9 mouse cellular contexts compared by ENCODE assay signal in the genomic region with DNA sequence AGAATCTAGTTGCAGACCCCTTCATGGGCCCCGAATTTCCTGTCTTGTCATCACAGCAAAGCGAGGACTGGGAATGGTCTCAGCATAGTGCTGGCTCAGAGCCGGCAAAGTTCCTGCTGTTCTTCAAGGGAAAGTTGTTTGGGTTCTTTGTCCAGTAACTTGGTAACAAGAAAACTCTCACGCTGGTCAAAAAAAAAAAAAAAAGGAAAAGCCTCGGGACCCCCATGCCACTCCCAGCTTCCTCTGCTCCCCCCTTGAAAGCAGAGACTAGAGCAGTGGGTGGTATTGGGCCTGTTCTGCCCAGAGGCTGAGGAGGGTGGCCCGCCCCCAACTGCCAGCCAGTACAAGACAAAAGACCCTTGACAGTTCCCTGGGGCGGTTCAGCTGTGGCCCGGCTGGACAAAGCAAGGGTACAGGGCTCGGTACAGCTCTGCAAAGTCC. TPM values are rescaled to one million over a fixed set of nuclear protein-coding genes. Genes with fewer than 3 reads are reported as not detected.
A peak's percentile ranks its signal among the peaks of the same experiment; 100 is the strongest.
DNase-seq lines count a peak whose midpoint lies in the region; ATAC-seq and TF ChIP-seq lines count a peak whose summit lies in the region.
"Had no signal": no experiment of that assay in that cellular context is flagged by ENCODE, and none has a peak within 500 bp of the region (broad histone marks: within the 10 kb centered on the region; RNA-seq: fewer than 3 reads in every experiment).

No protein-coding gene starts in this region.

- no peak for ATAC-seq in lung, embryonic 14.5 days (ENCODE audit: insufficient read depth)
- peak; percentile 17; the same call in 1 of the 2 replicates for ATAC-seq in embryonic facial prominence, embryonic 11.5 days (replicated peaks; ENCODE audit: insufficient number of reproducible peaks, low FRiP score, low TSS enrichment, low read depth)
- ATAC-seq in hindbrain, embryonic 16.5 days = peak; percentile 78
- ATAC-seq in neural tube, embryonic 13.5 days (ENCODE audit: low read depth) = peak; percentile 33
- no peak for ATAC-seq in inflammation-experienced regulatory T-cells, adult 6 months

- TF ChIP-seq CTCF in lung, embryonic 14.5 days (IDR thresholded peaks at IDR 0.05; ENCODE audit: low read depth) = no peak

- H3K27ac ChIP-seq in lung, embryonic 14.5 days (ENCODE audit: low read depth) = peak overlapping the region; percentile 89
- H3K27ac ChIP-seq in embryonic facial prominence, embryonic 11.5 days (replicated peaks; ENCODE audit: low read depth, low read length) = peak overlapping the region; percentile 41; the same call in 1 of the 2 replicates
- peak overlapping the region; percentile 68 for H3K27ac ChIP-seq in hindbrain, embryonic 16.5 days (ENCODE audit: low read depth, low read length)
- peak overlapping the region; percentile 95 for H3K27ac ChIP-seq in neural tube, embryonic 13.5 days (replicated peaks)

- DNase-seq in lung, embryonic 14.5 days = peak; percentile 78
- no peak for DNase-seq in lung, postnatal 36 days
- peak; percentile 30 for DNase-seq in embryonic facial prominence, embryonic 11.5 days (ENCODE audit: low spot score)
- DNase-seq in ovary, postnatal 36 days (ENCODE audit: low spot score) = no peak
- no peak for DNase-seq in adrenal gland, adult 8-10 months

- peak overlapping the region; percentile 76 for H3K4me2 ChIP-seq in lung, embryonic 14.5 days
- peak overlapping the region; percentile 88 for H3K4me2 ChIP-seq in embryonic facial prominence, embryonic 11.5 days (ENCODE audit: low read depth, low read length)
- peak overlapping the region; percentile 74 for H3K4me2 ChIP-seq in hindbrain, embryonic 16.5 days (ENCODE audit: low read length)
- H3K4me2 ChIP-seq in neural tube, embryonic 13.5 days = peak overlapping the region; percentile 80

- peak overlapping the region; percentile 60 for H3K4me3 ChIP-seq in lung, embryonic 14.5 days (ENCODE audit: low read depth, low read length)
- H3K4me3 ChIP-seq in embryonic facial prominence, embryonic 11.5 days (ENCODE audit: low read depth, low read length) = no peak overlapping the region
- H3K4me3 ChIP-seq in hindbrain, embryonic 16.5 days (ENCODE audit: low read length) = peak overlapping the region; percentile 53
- peak overlapping the region; percentile 61 for H3K4me3 ChIP-seq in neural tube, embryonic 13.5 days

- peaks cover 8% of the 10 kb centered on the region; the same call in 1 of the 2 replicates for H3K27me3 ChIP-seq in lung, embryonic 14.5 days (ENCODE audit: insufficient read depth, low read length)
- H3K27me3 ChIP-seq in embryonic facial prominence, embryonic 11.5 days (ENCODE audit: control insufficient read depth, insufficient read depth, low read length) = 0 out of 2 replicates have a peak, but pooled peaks cover 5% of the 10 kb centered on the region
- H3K27me3 ChIP-seq in hindbrain, embryonic 16.5 days (replicated peaks; ENCODE audit: control insufficient read depth, insufficient read depth, low read length) = no peaks in the 10 kb centered on the region
- no peaks in the 10 kb centered on the region for H3K27me3 ChIP-seq in neural tube, embryonic 13.5 days

- H3K9ac ChIP-seq in lung, embryonic 14.5 days = peak overlapping the region; percentile 63
- peak overlapping the region; percentile 13; the same call in 1 of the 2 replicates for H3K9ac ChIP-seq in embryonic facial prominence, embryonic 11.5 days (replicated peaks; ENCODE audit: low read length)
- H3K9ac ChIP-seq in hindbrain, embryonic 16.5 days (ENCODE audit: low read depth, low read length) = peak overlapping the region; percentile 73
- peak overlapping the region; percentile 80 for H3K9ac ChIP-seq in neural tube, embryonic 13.5 days

- 6% methylated on average over 9 of the region's 9 CpGs for WGBS in lung, embryonic 14.5 days
- WGBS in embryonic facial prominence, embryonic 11.5 days = 10% methylated on average over 9 of the region's 9 CpGs
- WGBS in hindbrain, embryonic 16.5 days = 2% methylated on average over 9 of the region's 9 CpGs
- 3% methylated on average over 9 of the region's 9 CpGs for WGBS in neural tube, embryonic 13.5 days

- H3K9me3 ChIP-seq in lung, embryonic 14.5 days (ENCODE audit: low read depth, low read length) = no peaks in the 10 kb centered on the region
- no peaks in the 10 kb centered on the region for H3K9me3 ChIP-seq in embryonic facial prominence, embryonic 11.5 days (replicated peaks; ENCODE audit: control insufficient read depth, low read length)
- H3K9me3 ChIP-seq in hindbrain, embryonic 16.5 days (ENCODE audit: control insufficient read depth, low read length) = no peaks in the 10 kb centered on the region
- no peaks in the 10 kb centered on the region for H3K9me3 ChIP-seq in neural tube, embryonic 13.5 days

- no peaks in the 10 kb centered on the region for H3K36me3 ChIP-seq in lung, embryonic 14.5 days (ENCODE audit: insufficient read depth)
- no peaks in the 10 kb centered on the region for H3K36me3 ChIP-seq in embryonic facial prominence, embryonic 11.5 days (replicated peaks; ENCODE audit: control insufficient read depth, insufficient read depth, low read depth, low read length)
- no peaks in the 10 kb centered on the region for H3K36me3 ChIP-seq in hindbrain, embryonic 16.5 days (ENCODE audit: control insufficient read depth, insufficient read depth, low read length)
- H3K36me3 ChIP-seq in neural tube, embryonic 13.5 days = 0 out of 2 replicates have a peak, but pooled peaks cover 2% of the 10 kb centered on the region

- 0 out of 2 replicates have a peak, but pooled peaks cover 7% of the 10 kb centered on the region for H3K4me1 ChIP-seq in lung, embryonic 14.5 days (ENCODE audit: insufficient read depth)
- peaks cover 7% of the 10 kb centered on the region; the same call in 1 of the 2 replicates for H3K4me1 ChIP-seq in embryonic facial prominence, embryonic 11.5 days (ENCODE audit: control insufficient read depth, insufficient read depth, low read length)
- peaks cover 25% of the 10 kb centered on the region for H3K4me1 ChIP-seq in hindbrain, embryonic 16.5 days (ENCODE audit: control insufficient read depth, insufficient read depth, low read depth, low read length)
- H3K4me1 ChIP-seq in neural tube, embryonic 13.5 days (replicated peaks) = peaks cover 59% of the 10 kb centered on the region

RNA-seq across cellular contexts. Expression of a gene that starts 1.7 kb away (rescaled TPM):
- 123 and 138 TPM in 2 replicates for polyA plus RNA-seq in lung, embryonic 14.5 days (2014; fragmentation: Nextera tagmentation; extraction: Ambion mirVana)
- polyA plus RNA-seq in embryonic facial prominence, embryonic 11.5 days (2014; fragmentation: Nextera tagmentation; extraction: Ambion mirVana) = 20.9 and 27.0 TPM in 2 replicates
- 106 and 107 TPM in 2 replicates for polyA plus RNA-seq in hindbrain, embryonic 16.5 days (2015; fragmentation: Nextera tagmentation; extraction: Ambion mirVana)
- 88.1 and 106 TPM in 2 replicates for polyA plus RNA-seq in neural tube, embryonic 13.5 days (2015; fragmentation: Nextera tagmentation; extraction: Ambion mirVana)
- polyA plus RNA-seq in inflammation-experienced regulatory T-cells, adult 6 months (2017; shearing (Covaris generic)) = not detected
- total RNA-seq in adrenal gland, adult 8-10 months (2022) = 1 to 10 TPM; 6.3 to 8.5 (median 6.8) TPM

RNA-seq across cellular contexts. Expression of a gene that starts 14.3 kb away (rescaled TPM):
- 78.2 and 79.1 TPM in 2 replicates for polyA plus RNA-seq in lung, embryonic 14.5 days (2014; fragmentation: Nextera tagmentation; extraction: Ambion mirVana)
- 43.2 and 54.4 TPM in 2 replicates for polyA plus RNA-seq in embryonic facial prominence, embryonic 11.5 days (2014; fragmentation: Nextera tagmentation; extraction: Ambion mirVana)
- polyA plus RNA-seq in hindbrain, embryonic 16.5 days (2015; fragmentation: Nextera tagmentation; extraction: Ambion mirVana) = 121 and 123 TPM in 2 replicates
- polyA plus RNA-seq in neural tube, embryonic 13.5 days (2015; fragmentation: Nextera tagmentation; extraction: Ambion mirVana) = 106 and 108 TPM in 2 replicates
- 10 to 100 TPM; 51.9 to 68.0 (median 52.9) TPM for polyA plus RNA-seq in inflammation-experienced regulatory T-cells, adult 6 months (2017; shearing (Covaris generic))
- 10 to 100 TPM; 50.9 to 76.4 (median 62.9) TPM for total RNA-seq in adrenal gland, adult 8-10 months (2022)

RNA-seq across cellular contexts. Expression of a gene that starts 23.9 kb away (rescaled TPM):
- polyA plus RNA-seq in lung, embryonic 14.5 days (2014; fragmentation: Nextera tagmentation; extraction: Ambion mirVana) = 0.20 and 0.51 TPM in 2 replicates
- 0.18 TPM in 2 replicates for polyA plus RNA-seq in embryonic facial prominence, embryonic 11.5 days (2014; fragmentation: Nextera tagmentation; extraction: Ambion mirVana)
- polyA plus RNA-seq in hindbrain, embryonic 16.5 days (2015; fragmentation: Nextera tagmentation; extraction: Ambion mirVana) = 0.13 and 0.26 TPM in 2 replicates
- polyA plus RNA-seq in neural tube, embryonic 13.5 days (2015; fragmentation: Nextera tagmentation; extraction: Ambion mirVana) = 0.43 and 0.60 TPM in 2 replicates
- polyA plus RNA-seq in inflammation-experienced regulatory T-cells, adult 6 months (2017; shearing (Covaris generic)) = not detected
- not detected for total RNA-seq in adrenal gland, adult 8-10 months (2022)
- total RNA-seq: layer of hippocampus, postnatal 14 days had no signal

RNA-seq across cellular contexts. Expression of a gene that starts 32.0 kb away (rescaled TPM):
- polyA plus RNA-seq in lung, embryonic 14.5 days (2014; fragmentation: Nextera tagmentation; extraction: Ambion mirVana) = 69.2 and 70.1 TPM in 2 replicates
- 70.4 and 84.6 TPM in 2 replicates for polyA plus RNA-seq in embryonic facial prominence, embryonic 11.5 days (2014; fragmentation: Nextera tagmentation; extraction: Ambion mirVana)
- 12.0 and 33.7 TPM in 2 replicates for polyA plus RNA-seq in hindbrain, embryonic 16.5 days (2015; fragmentation: Nextera tagmentation; extraction: Ambion mirVana)
- polyA plus RNA-seq in neural tube, embryonic 13.5 days (2015; fragmentation: Nextera tagmentation; extraction: Ambion mirVana) = 50.7 and 55.9 TPM in 2 replicates
- polyA plus RNA-seq in inflammation-experienced regulatory T-cells, adult 6 months (2017; shearing (Covaris generic)) = 10 to 100 TPM in 2 of 3 experiments, 1 to 10 TPM in 1; 8.7 to 13.0 (median 10.2) TPM
- total RNA-seq in adrenal gland, adult 8-10 months (2022) = 10 to 100 TPM; 46.5 to 59.6 (median 53.0) TPM

RNA-seq across cellular contexts. Expression of a gene that starts 33.6 kb away (rescaled TPM):
- polyA plus RNA-seq in lung, embryonic 14.5 days (2014; fragmentation: Nextera tagmentation; extraction: Ambion mirVana) = 0.11 and 0.17 TPM in 2 replicates
- polyA plus RNA-seq in embryonic facial prominence, embryonic 11.5 days (2014; fragmentation: Nextera tagmentation; extraction: Ambion mirVana) = 0.83 and 0.85 TPM in 2 replicates
- 0.04 and 0.27 TPM in 2 replicates for polyA plus RNA-seq in hindbrain, embryonic 16.5 days (2015; fragmentation: Nextera tagmentation; extraction: Ambion mirVana)
- 0.62 and 1.2 TPM in 2 replicates for polyA plus RNA-seq in neural tube, embryonic 13.5 days (2015; fragmentation: Nextera tagmentation; extraction: Ambion mirVana)
- under 1 TPM in 2 of 3 experiments, not detected in 1; 0.78 to 0.93 TPM for polyA plus RNA-seq in inflammation-experienced regulatory T-cells, adult 6 months (2017; shearing (Covaris generic))
- total RNA-seq in adrenal gland, adult 8-10 months (2022) = 1 to 10 TPM; 2.3 to 4.5 (median 4.2) TPM

Comparison
In these comparisons a context has a peak if more than half of its experiments do, and no peak if none do; other contexts are left out.
1. DNase-seq: peak in lung, embryonic 14.5 days (single experiment) and embryonic facial prominence, embryonic 11.5 days (single experiment); none in lung, postnatal 36 days (single experiment), ovary, postnatal 36 days (single experiment) and adrenal gland, adult 8-10 months (single experiment).
2. ATAC-seq: peak in embryonic facial prominence, embryonic 11.5 days (single experiment), hindbrain, embryonic 16.5 days (single experiment) and neural tube, embryonic 13.5 days (single experiment); none in lung, embryonic 14.5 days (single experiment) and inflammation-experienced regulatory T-cells, adult 6 months (single experiment).
3. H3K27ac ChIP-seq: peak in every context shown above with its lines; median percentile 95 in neural tube, embryonic 13.5 days; 89 in lung, embryonic 14.5 days; 68 in hindbrain, embryonic 16.5 days; 41 in embryonic facial prominence, embryonic 11.5 days.
4. H3K9ac ChIP-seq: peak in every context shown above with its lines; median percentile 80 in neural tube, embryonic 13.5 days; 73 in hindbrain, embryonic 16.5 days; 63 in lung, embryonic 14.5 days; 13 in embryonic facial prominence, embryonic 11.5 days.
5. RNA of a gene that starts 1.7 kb away (polyA plus RNA-seq): 123 to 138 TPM in lung, embryonic 14.5 days, 88.1 to 106 TPM in neural tube, embryonic 13.5 days, 106 to 107 TPM in hindbrain, embryonic 16.5 days and 20.9 to 27.0 TPM in embryonic facial prominence, embryonic 11.5 days; not detected in inflammation-experienced regulatory T-cells, adult 6 months; every median in the first group is over 10 times any median in the second.
6. Peak in every context shown above with its lines, with median percentiles within 50 percentile points of each other: H3K4me2 ChIP-seq.